25 mouse cellular contexts compared by ENCODE assay signal in genomic region chrX:142377358-142377757, GRCm38 (mm10). TPM values are rescaled to one million over a fixed set of nuclear protein-coding genes. Genes with fewer than 3 reads are reported as not detected.
DNase-seq lines count a peak whose midpoint lies in the region; ATAC-seq and TF ChIP-seq lines count a peak whose summit lies in the region.
"Had no signal": no experiment of that assay in that cellular context is flagged by ENCODE, and none has a peak within 500 bp of the region (broad histone marks: within the 10 kb centered on the region; RNA-seq: fewer than 3 reads in every experiment).

No protein-coding gene starts in this region.

- peak overlapping the region; percentile 80 for H3K27ac ChIP-seq in MEL (ENCODE audit: control insufficient read depth, low read depth, low read length)
- no peak overlapping the region for H3K27ac ChIP-seq in layer of hippocampus, adult 2 months
- H3K27ac ChIP-seq: embryonic facial prominence, embryonic 10.5 days; embryonic facial prominence, embryonic 12.5 days; forebrain, embryonic 12.5 days had no signal

- H3K27me3 ChIP-seq in MEL (ENCODE audit: control insufficient read depth in 1 of 2, insufficient read depth in 2 of 2, low read length in 2 of 2) = no peaks in the 10 kb centered on the region
- H3K27me3 ChIP-seq in myocyte (ENCODE audit: control insufficient read depth, insufficient read depth, insufficient read length) = no peaks in the 10 kb centered on the region
- H3K27me3 ChIP-seq: CH12.LX; embryonic facial prominence, embryonic 12.5 days; forebrain, embryonic 12.5 days had no signal

- no peak overlapping the region for H3K4me2 ChIP-seq in myocyte (ENCODE audit: low read depth)
- H3K4me2 ChIP-seq: embryonic facial prominence, embryonic 12.5 days; forebrain, embryonic 12.5 days had no signal

- H3ac ChIP-seq in myocyte (ENCODE audit: control insufficient read depth, insufficient read length) = no peak overlapping the region

- no peak for DNase-seq in MEL (ENCODE audit: low read depth, low spot score)
- no peak for DNase-seq in layer of hippocampus, postnatal 10 days (ENCODE audit: low spot score in 2 of 2)
- DNase-seq in left cerebral cortex, postnatal 10 days (ENCODE audit: extremely low spot score in 1 of 2, low spot score in 2 of 2) = no peak
- no peak for DNase-seq in layer of hippocampus, adult 2 months (ENCODE audit: low spot score in 2 of 2)
- DNase-seq in urinary bladder, postnatal 4 days (ENCODE audit: low spot score in 2 of 2) = no peak
- DNase-seq: adrenal gland, adult 2 months; adrenal gland, postnatal 10 days; adrenal gland, postnatal 25 days; cerebellum, adult 11 months; cerebellum, adult 18-20 months; cerebellum, adult 8-10 months; cerebellum, adult 9-11 months; cerebellum, postnatal 14 days; cerebellum, postnatal 36 days had no signal

- TF ChIP-seq CTCF in MEL (IDR thresholded peaks at IDR 0.05 in 2 of 3, conservative IDR thresholded peaks at IDR 0.05 in 1 of 3; ENCODE audit: control insufficient read depth in 1 of 3, insufficient read depth in 1 of 3, low read depth in 2 of 3, low read length in 3 of 3, poor library complexity in 1 of 3, severe bottlenecking in 1 of 3) = no peak
- TF ChIP-seq CTCF in layer of hippocampus, adult 2 months (conservative IDR thresholded peaks at IDR 0.05) = no peak

- intact Hi-C loops in left cerebral cortex, postnatal 10 days (cut with DNase I) = loop anchor here (10.0 kb wide), 1 partner anchor 427 kb away; no protein-coding TSS in a partner anchor

- H3K36me3 ChIP-seq in MEL (ENCODE audit: control insufficient read depth in 1 of 2, insufficient read depth in 2 of 2, low read length in 2 of 2) (peaks cover 17 to 42% of the 10 kb centered on the region in 2 experiments), myocyte (ENCODE audit: control insufficient read depth, insufficient read depth) (peaks cover 9% of the 10 kb centered on the region)
- H3K36me3 ChIP-seq: embryonic facial prominence, embryonic 10.5 days; embryonic facial prominence, embryonic 12.5 days; forebrain, embryonic 12.5 days had no signal

- H3K4me3 ChIP-seq in MEL (ENCODE audit: control insufficient read depth in 1 of 2, insufficient read depth in 1 of 2, low read depth in 2 of 2, low read length in 2 of 2) (no peak overlapping the region), myocyte (no peak overlapping the region)
- H3K4me3 ChIP-seq in layer of hippocampus, adult 2 months = no peak overlapping the region
- H3K4me3 ChIP-seq: embryonic facial prominence, embryonic 10.5 days; embryonic facial prominence, embryonic 12.5 days; forebrain, embryonic 12.5 days had no signal

- peak overlapping the region; percentile 13; the same call in 1 of the 2 replicates for H3K9ac ChIP-seq in MEL (ENCODE audit: control insufficient read depth, low read depth, low read length, poor library complexity, severe bottlenecking)
- H3K9ac ChIP-seq: embryonic facial prominence, embryonic 12.5 days; forebrain, embryonic 12.5 days had no signal

- H3K9me3 ChIP-seq in MEL (replicated peaks; ENCODE audit: insufficient read depth, low read length) = no peaks in the 10 kb centered on the region
- H3K9me3 ChIP-seq: embryonic facial prominence, embryonic 10.5 days; embryonic facial prominence, embryonic 12.5 days; forebrain, embryonic 12.5 days; G1E had no signal

- no peak for TF ChIP-seq RAD21 in MEL (IDR thresholded peaks at IDR 0.05; ENCODE audit: low read depth, low read length)

- H3K4me1 ChIP-seq in MEL (ENCODE audit: control insufficient read depth in 1 of 2, insufficient read depth in 2 of 2, low read length in 2 of 2) = peaks cover 12 to 53% of the 10 kb centered on the region in 2 experiments
- H3K4me1 ChIP-seq: embryonic facial prominence, embryonic 10.5 days; embryonic facial prominence, embryonic 12.5 days; forebrain, embryonic 12.5 days had no signal

- TF ChIP-seq POLR2A in MEL (IDR thresholded peaks at IDR 0.05; ENCODE audit: control insufficient read depth in 1 of 2, insufficient read depth in 1 of 2, low read depth in 1 of 2, low read length in 2 of 2, poor library complexity in 1 of 2) (no peak), myocyte (IDR thresholded peaks at IDR 0.05; ENCODE audit: insufficient read length, low read depth) (no peak)

- peak in 1 of 2 experiments; percentile 46; a peak in 1 of 4 replicates for TF ChIP-seq EP300 in MEL (IDR thresholded peaks at IDR 0.05; ENCODE audit: low read depth in 1 of 2, low read length in 2 of 2)

- H3K79me2 ChIP-seq in MEL (ENCODE audit: control insufficient read depth, insufficient read depth, low read length, poor library complexity) (peaks cover 15% of the 10 kb centered on the region), myocyte (ENCODE audit: control insufficient read depth, insufficient read depth) (peaks cover 99% of the 10 kb centered on the region)

- ATAC-seq in granulocyte monocyte progenitor cell, adult 5-6 weeks (replicated peaks; ENCODE audit: poor library complexity, severe bottlenecking) = peak; percentile 80
- ATAC-seq in megakaryocyte progenitor cell, adult 5-6 weeks (replicated peaks; ENCODE audit: poor library complexity) = peak; percentile 59
- ATAC-seq: CD4-positive, CD25-positive, alpha-beta regulatory T cell, adult 4 months; forebrain, embryonic 14.5 days; forebrain, embryonic 16.5 days had no signal

TF ChIP-seq in MEL, 35 proteins besides CTCF, POLR2A, EP300 and RAD21 (continues in another document):
- TF ChIP-seq TAL1 (IDR thresholded peaks at IDR 0.05; ENCODE audit: low read length) = no peak
- TF ChIP-seq POLR2AphosphoS5 (IDR thresholded peaks at IDR 0.05; ENCODE audit: borderline replicate concordance, low read depth, low read length) = no peak
- no peak for TF ChIP-seq USF2 (IDR thresholded peaks at IDR 0.05; ENCODE audit: borderline replicate concordance in 1 of 2, insufficient read depth in 1 of 2, low read depth in 1 of 2, low read length in 2 of 2)
- no peak for TF ChIP-seq TCF12 (IDR thresholded peaks at IDR 0.05; ENCODE audit: low read depth, low read length)
- TF ChIP-seq MYC (IDR thresholded peaks at IDR 0.05; ENCODE audit: low read depth, low read length) = no peak
- TF ChIP-seq BHLHE40 (IDR thresholded peaks at IDR 0.05; ENCODE audit: borderline replicate concordance, low read depth, low read length) = no peak
- no peak for TF ChIP-seq ZNF384 (IDR thresholded peaks at IDR 0.05; ENCODE audit: low read depth, low read length)
- TF ChIP-seq KAT2A (conservative IDR thresholded peaks at IDR 0.05; ENCODE audit: low read depth, low read length) = no peak
- no peak for TF ChIP-seq GATA1 (IDR thresholded peaks at IDR 0.05; ENCODE audit: low read depth, low read length)
- no peak for TF ChIP-seq ZC3H11A (IDR thresholded peaks at IDR 0.05; ENCODE audit: low read depth, low read length)
- TF ChIP-seq RCOR1 (IDR thresholded peaks at IDR 0.05; ENCODE audit: low read depth, low read length) = no peak
- TF ChIP-seq CHD2 (IDR thresholded peaks at IDR 0.05; ENCODE audit: low read length) = no peak
- TF ChIP-seq MAX (IDR thresholded peaks at IDR 0.05; ENCODE audit: low read length) = no peak
- TF ChIP-seq ETS1 (IDR thresholded peaks at IDR 0.05; ENCODE audit: low read depth, low read length) = no peak; the same call in 1 of the 2 replicates
- no peak for TF ChIP-seq MXI1 (IDR thresholded peaks at IDR 0.05; ENCODE audit: low read depth, low read length)
- TF ChIP-seq POLR2AphosphoS2 (IDR thresholded peaks at IDR 0.05; ENCODE audit: low read length) = no peak
- TF ChIP-seq JUND (IDR thresholded peaks at IDR 0.05; ENCODE audit: low read depth, low read length) = no peak
- TF ChIP-seq NELFE (IDR thresholded peaks at IDR 0.05; ENCODE audit: low read depth, low read length) = no peak

TF ChIP-seq in myocyte, 11 proteins besides CTCF, POLR2A, EP300 and RAD21:
- TF ChIP-seq CEBPB (IDR thresholded peaks at IDR 0.05; ENCODE audit: insufficient read depth, poor library complexity, severe bottlenecking) (0 out of 2 replicates have a peak, but pooled peaks have one; percentile 20), REST (IDR thresholded peaks at IDR 0.05; ENCODE audit: insufficient read depth, insufficient read length) (no peak), MAX (IDR thresholded peaks at IDR 0.05; ENCODE audit: low read depth) (no peak), USF1 (IDR thresholded peaks at IDR 0.05; ENCODE audit: low read depth) (no peak)

RNA-seq across cellular contexts. Expression of gene Acsl4, which starts 13.0 kb away (rescaled TPM):
- total RNA-seq in MEL (2012; rRNA removed) = 17.7 and 24.2 TPM in 2 replicates
- polyA plus RNA-seq in MEL (2012; ENCODE audit: insufficient read depth in 1 of 2, insufficient read length in 2 of 2, low read depth in 1 of 2, low replicate concordance in 2 of 2, missing spikeins in 1 of 2) (100 to 1,000 TPM in 1 of 2 experiments, 10 to 100 TPM in 1; 17.1 to 100 TPM), myocyte (2012; fragmentation: generic; extraction: Trizol) (30.5 TPM)
- total RNA-seq in granulocyte monocyte progenitor cell, adult 5-6 weeks (2014; fragmentation: Nextera tagmentation) = 18.2 and 18.6 TPM in 2 replicates
- 30.2 and 31.4 TPM in 2 replicates for total RNA-seq in granulocyte monocyte progenitor cell, adult 5-6 weeks (2017)
- total RNA-seq in megakaryocyte progenitor cell, adult 5-6 weeks (2015) = 34.5 TPM in 2 replicates
- total RNA-seq in megakaryocyte progenitor cell, adult 5-6 weeks (2017) = 27.2 and 29.8 TPM in 2 replicates
- 10 to 100 TPM; 69.3 to 75.3 TPM for total RNA-seq in layer of hippocampus, postnatal 10 days (2021)
- total RNA-seq in left cerebral cortex, postnatal 10 days (2021) = 10 to 100 TPM; 85.3 to 91.1 TPM
- 10 to 100 TPM; 60.3 to 72.2 TPM for total RNA-seq in layer of hippocampus, adult 2 months (2021)
